Mouse (Mus musculus) forebrain, embryonic 10.5 days (tissue): Measurements from ENCODE around the gene Pus10. TPM values are rescaled to one million over a fixed set of nuclear protein-coding genes. Genes with fewer than 3 reads are reported as not detected.
A peak's percentile ranks its signal among the peaks of the same experiment; 100 is the strongest.

Source experiments
- DNase-seq: peaks from one replicate; pipeline ENCODE4 v3.0.0-alpha.2; 2017; ENCODE audit warnings: low spot score; ENCODE audit errors: extremely low spot score
- H3K27ac ChIP-seq: fragments of 300-500 bp; sonication (generic); 2 replicates; pipeline ENCODE4 v1.5.1; 2016; ENCODE audit warnings: mild to moderate bottlenecking
- H3K27me3 ChIP-seq: fragments of 300-500 bp; sonication (generic); 2 replicates; pipeline ENCODE4 v1.6.1; 2016; ENCODE audit warnings: mild to moderate bottlenecking; ENCODE audit not compliant: poor library complexity, severe bottlenecking
- H3K36me3 ChIP-seq: fragments of 300-500 bp; sonication (generic); replicated peaks from 2 replicates; pipeline ENCODE4 v1.6.1; 2016; ENCODE audit warnings: mild to moderate bottlenecking, moderate library complexity
- H3K4me1 ChIP-seq: fragments of 300-500 bp; sonication (generic); 2 replicates; pipeline ENCODE4 v1.6.1; 2016
- H3K4me3 ChIP-seq: fragments of 300-500 bp; sonication (generic); 2 replicates; pipeline ENCODE4 v1.5.1; 2016; ENCODE audit warnings: mild to moderate bottlenecking, moderate library complexity
- H3K9me3 ChIP-seq: fragments of 300-500 bp; sonication (generic); 2 replicates; pipeline ENCODE4 v1.6.1; 2016; ENCODE audit warnings: mild to moderate bottlenecking, moderate library complexity
- WGBS: fragments of 180-500 bp; shearing (Covaris S2); methylation state at CpG from one replicate; pipeline ENCODE4 v1.1.7; 2016; 5-methylcytosine and 5-hydroxymethylcytosine counted together
- polyA plus RNA-seq: library from polyadenylated mRNA; unstranded; fragments of >200 nt; fragmentation: Nextera tagmentation; extraction: Ambion mirVana; gene quantifications from 2 replicates; pipeline ENCODE4 v1.2.1, GENCODE M21; 2016

The Pus10 gene
- polyA plus RNA-seq: 26.0 and 26.1 TPM in 2 replicates

- DNase-seq: no peak
- H3K4me3 ChIP-seq: peak within 1 kb of the TSS; percentile 91
Measured at GRCm38 (mm10) chr11:23665311-23665786, at the start of gene Pus10. Pus10 (plus strand) TSS chr11:23665674.

GRCm38 (mm10) chr11:23618995-23619394 is 46.5 kb upstream of the Pus10 start:
- Histone ChIP-seq H3K27me3 (no peaks in the 10 kb centered on the region), H3K4me1 (no peaks in the 10 kb centered on the region), H3K4me3 (no peak overlapping the region), H3K27ac (no peak overlapping the region), H3K36me3 (peaks cover 38% of the 10 kb centered on the region), H3K9me3 (no peaks in the 10 kb centered on the region)
- WGBS: 91% methylated on average over 5 of the region's 5 CpGs
- no peak for DNase-seq

More at GRCm38 (mm10) chr11:23665311-23665786, at the start of gene Pus10:
- Histone ChIP-seq H3K36me3 (peaks cover 6% of the 10 kb centered on the region; the same call in 1 of the 2 replicates), H3K9me3 (no peaks in the 10 kb centered on the region), H3K27me3 (no peaks in the 10 kb centered on the region), H3K4me1 (peaks cover 28% of the 10 kb centered on the region), H3K27ac (peak within 1 kb of the TSS; percentile 93)
- under 1% methylated on average over 40 of the region's 40 CpGs for WGBS

GRCm38 (mm10) chr11:23630664-23631063 is 34.8 kb upstream of the Pus10 start:
- Histone ChIP-seq H3K36me3 (peaks cover 30% of the 10 kb centered on the region), H3K27me3 (no peaks in the 10 kb centered on the region)

GRCm38 (mm10) chr11:23632945-23633878 is 32.3 kb upstream of the Pus10 start, which contains the start of gene 0610010F05Rik:
0610010F05Rik (minus strand) TSS chr11:23633639.
- Histone ChIP-seq H3K4me3 (peak within 1 kb of the TSS; percentile 93), H3K4me1 (peaks cover 17% of the 10 kb centered on the region), H3K27ac (peak within 1 kb of the TSS; percentile 96), H3K36me3 (peaks cover 24% of the 10 kb centered on the region), H3K9me3 (no peaks in the 10 kb centered on the region), H3K27me3 (no peaks in the 10 kb centered on the region)
- WGBS: under 1% methylated on average over 103 of the region's 103 CpGs
- DNase-seq: peak; percentile 92

More at GRCm38 (mm10) chr11:23630664-23631063, 34.8 kb upstream of the Pus10 start:
- peaks cover 17% of the 10 kb centered on the region for H3K4me1 ChIP-seq
- no peaks in the 10 kb centered on the region for H3K9me3 ChIP-seq
- DNase-seq: no peak
- H3K27ac ChIP-seq: no peak overlapping the region
- no peak overlapping the region for H3K4me3 ChIP-seq

- Histone ChIP-seq H3K9me3 (no peaks in the 10 kb centered on the region), H3K36me3 (peaks cover 23% of the 10 kb centered on the region), H3K4me3 (peak overlapping the region; percentile 93), H3K27ac (peak overlapping the region; percentile 96), H3K4me1 (peaks cover 17% of the 10 kb centered on the region), H3K27me3 (no peaks in the 10 kb centered on the region)
- 17% methylated on average over 7 of the region's 7 CpGs for WGBS
- DNase-seq: no peak
Measured at GRCm38 (mm10) chr11:23633879-23634215, 31.6 kb upstream of the Pus10 start.

GRCm38 (mm10) chr11:23634573-23634972 is 30.9 kb upstream of the Pus10 start:
- Histone ChIP-seq H3K36me3 (peaks cover 27% of the 10 kb centered on the region), H3K4me3 (no peak overlapping the region), H3K9me3 (no peaks in the 10 kb centered on the region), H3K27ac (no peak overlapping the region), H3K4me1 (peaks cover 17% of the 10 kb centered on the region), H3K27me3 (no peaks in the 10 kb centered on the region)
- WGBS: 81% methylated on average over 8 of the region's 8 CpGs
- no peak for DNase-seq

- H3K27ac ChIP-seq: no peak overlapping the region
- H3K27me3 ChIP-seq: no peaks in the 10 kb centered on the region
- H3K9me3 ChIP-seq: no peaks in the 10 kb centered on the region
- H3K4me3 ChIP-seq: no peak overlapping the region
- H3K36me3 ChIP-seq: peaks cover 83% of the 10 kb centered on the region
- DNase-seq: no peak
- H3K4me1 ChIP-seq: no peaks in the 10 kb centered on the region
Measured at GRCm38 (mm10) chr11:23647431-23647830, 18.0 kb upstream of the Pus10 start.

- Histone ChIP-seq H3K27me3 (no peaks in the 10 kb centered on the region), H3K4me3 (no peak overlapping the region), H3K4me1 (no peaks in the 10 kb centered on the region), H3K27ac (no peak overlapping the region), H3K9me3 (no peaks in the 10 kb centered on the region), H3K36me3 (peaks cover 79% of the 10 kb centered on the region)
- over 99% methylated on average over 3 of the region's 3 CpGs for WGBS
- no peak for DNase-seq
Measured at GRCm38 (mm10) chr11:23647835-23648234, 17.6 kb upstream of the Pus10 start.

GRCm38 (mm10) chr11:23653666-23654065 is 11.8 kb upstream of the Pus10 start:
- Histone ChIP-seq H3K36me3 (peaks cover 44% of the 10 kb centered on the region), H3K27me3 (no peaks in the 10 kb centered on the region), H3K4me3 (no peak overlapping the region), H3K4me1 (peaks cover 6% of the 10 kb centered on the region; the same call in 1 of the 2 replicates), H3K9me3 (no peaks in the 10 kb centered on the region), H3K27ac (no peak overlapping the region)
- DNase-seq: no peak
- 61% methylated on average over 3 of the region's 3 CpGs for WGBS

- Histone ChIP-seq H3K9me3 (no peaks in the 10 kb centered on the region), H3K36me3 (peaks cover 8% of the 10 kb centered on the region; the same call in 1 of the 2 replicates), H3K27me3 (no peaks in the 10 kb centered on the region), H3K4me1 (peaks cover 8% of the 10 kb centered on the region), H3K27ac (no peak overlapping the region), H3K4me3 (no peak overlapping the region)
- WGBS: 88% methylated on average over 2 of the region's 2 CpGs
- DNase-seq: no peak
Measured at GRCm38 (mm10) chr11:23657791-23658190, 7.7 kb upstream of the Pus10 start.

- Histone ChIP-seq H3K4me1 (peaks cover 28% of the 10 kb centered on the region), H3K27ac (no peak overlapping the region), H3K9me3 (no peaks in the 10 kb centered on the region), H3K36me3 (peaks cover 6% of the 10 kb centered on the region; the same call in 1 of the 2 replicates), H3K27me3 (no peaks in the 10 kb centered on the region), H3K4me3 (peak overlapping the region; percentile 91)
- no peak for DNase-seq
Measured at GRCm38 (mm10) chr11:23664232-23664631, 1.2 kb upstream of the Pus10 start.

GRCm38 (mm10) chr11:23665798-23666501 is 476 bp downstream of the Pus10 start, which contains the start of gene Pex13:
Pex13 (minus strand) TSS chr11:23665959.
- WGBS: under 1% methylated on average over 49 of the region's 49 CpGs
- H3K27ac ChIP-seq: peak within 1 kb of the TSS; percentile 93
- H3K36me3 ChIP-seq: peaks cover 6% of the 10 kb centered on the region; the same call in 1 of the 2 replicates
- H3K4me3 ChIP-seq: peak within 1 kb of the TSS; percentile 91
- peaks cover 28% of the 10 kb centered on the region for H3K4me1 ChIP-seq
- DNase-seq: peak; percentile 98
- no peaks in the 10 kb centered on the region for H3K9me3 ChIP-seq
- H3K27me3 ChIP-seq: no peaks in the 10 kb centered on the region
